Mouse (Mus musculus) frontal cortex, adult (tissue): ENCODE measurements around the gene Slc35f1.

ENCODE experiments used
- ATAC-seq: cut with Nextera tagmentation; 2 replicates; pipeline ENCODE4 v1.9.2; 2017; ENCODE audit warnings: mild to moderate bottlenecking, moderate library complexity, mixed read lengths; ENCODE audit not compliant: low TSS enrichment

The Slc35f1 gene

DNA sequence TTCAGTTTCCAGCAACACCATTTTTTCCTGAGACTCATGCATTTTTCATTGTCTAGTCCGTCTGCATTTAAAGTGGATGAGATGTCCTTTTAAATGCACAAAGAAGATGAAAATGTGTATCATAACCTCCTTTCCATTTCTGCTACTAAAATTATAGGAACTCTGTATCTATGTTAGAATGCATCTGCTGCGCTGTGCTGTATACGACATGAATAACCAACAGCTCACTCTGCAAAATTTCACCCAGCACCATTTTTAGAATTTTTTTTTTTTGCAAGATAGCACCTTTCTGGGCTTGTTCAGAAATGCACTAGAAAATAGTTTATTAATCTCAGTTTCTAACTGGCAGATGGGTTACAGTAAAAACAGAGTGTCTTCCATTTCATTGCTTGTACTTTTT lies 236.0 kb downstream of the Slc35f1 start:
- peak; percentile 97 for ATAC-seq

- peak; percentile 59 for ATAC-seq
Measured at GRCm38 (mm10) chr10:52932159-52932558, 241.8 kb downstream of the Slc35f1 start.

DNA sequence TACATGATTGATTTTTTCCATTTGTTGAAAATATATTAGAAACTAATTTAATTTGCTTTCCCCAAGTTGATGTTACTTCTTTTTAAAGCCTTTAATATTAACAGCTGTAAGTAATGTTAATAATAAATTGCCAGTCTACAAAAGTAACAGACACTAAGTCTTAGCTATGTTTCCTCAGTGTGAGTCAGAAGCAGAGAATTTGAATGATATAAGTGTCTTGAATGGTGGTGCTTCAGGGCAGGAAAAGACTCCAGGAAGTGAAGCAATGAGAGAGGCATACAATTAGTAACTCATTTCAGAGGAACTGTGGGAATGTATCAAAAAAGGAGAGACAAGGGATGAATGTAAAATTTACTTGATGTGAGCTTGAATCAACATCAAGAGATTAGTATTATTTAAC lies 244.3 kb downstream of the Slc35f1 start:
- ATAC-seq = no peak

GRCm38 (mm10) chr10:52940111-52940830 lies 249.9 kb downstream of the Slc35f1 start:
- ATAC-seq = peak; percentile 60

DNA sequence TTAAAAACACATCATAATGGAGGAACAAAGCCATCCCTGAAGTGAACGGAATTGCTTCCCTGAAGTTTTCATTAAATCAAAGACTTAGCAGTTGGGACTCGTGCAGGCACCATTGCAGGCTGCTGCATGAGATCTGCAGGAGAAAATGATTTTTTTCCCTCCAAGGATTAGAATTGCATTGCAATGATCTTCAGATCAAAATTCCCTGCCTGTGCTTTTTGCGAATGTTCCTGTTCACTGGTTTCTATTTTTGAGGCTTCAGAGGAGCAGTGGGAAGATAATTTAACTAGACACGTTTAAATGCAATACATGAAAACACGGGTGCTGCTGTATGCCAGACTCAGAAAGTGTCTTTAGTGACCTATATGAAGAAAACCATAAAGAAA lies 250.5 kb downstream of the Slc35f1 start:
- ATAC-seq = peak; percentile 92

GRCm38 (mm10) chr10:52952581-52952980 lies 262.2 kb downstream of the Slc35f1 start:
- peak; percentile 93 for ATAC-seq

DNA sequence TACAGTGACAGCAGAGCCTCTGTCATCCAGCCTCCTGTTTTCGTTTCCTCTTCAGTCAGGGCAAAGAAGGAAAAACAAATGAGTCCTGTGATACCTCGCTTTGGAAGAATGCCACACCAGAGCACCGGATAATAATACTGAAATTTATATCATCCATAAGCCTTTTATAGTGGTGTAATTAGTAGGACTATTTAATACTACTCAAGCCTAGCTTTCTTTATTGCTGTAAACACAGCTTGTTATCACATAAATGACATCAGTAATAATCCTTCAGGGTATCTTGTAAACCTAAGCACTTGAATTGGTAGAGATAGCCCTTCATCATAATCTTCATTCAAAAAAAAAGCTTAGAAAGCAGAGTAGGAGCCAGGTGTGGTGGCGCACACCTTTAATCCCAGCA lies 266.4 kb downstream of the Slc35f1 start:
- ATAC-seq = no peak

DNA sequence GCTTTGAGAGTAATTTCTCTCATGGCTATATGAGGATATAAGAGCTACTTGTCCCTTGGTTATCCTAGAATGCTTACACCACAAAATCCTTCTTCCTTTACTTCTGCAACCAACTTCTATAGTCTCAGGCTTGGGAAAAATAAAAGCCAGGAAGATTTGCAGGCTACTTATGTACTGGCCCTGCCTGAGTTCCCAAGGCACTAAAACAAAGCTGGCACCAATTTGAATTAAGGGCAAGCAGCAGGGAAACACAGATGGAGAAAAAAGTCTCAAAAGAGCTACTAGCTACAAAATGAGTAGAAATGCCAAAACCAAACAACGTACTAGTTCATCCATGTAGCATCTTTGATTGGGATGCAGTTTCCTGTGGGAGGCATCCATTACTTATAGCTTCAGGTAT lies 288.9 kb downstream of the Slc35f1 start:
- 0 out of 2 replicates have a peak, but pooled peaks have one; percentile 17 for ATAC-seq

DNA sequence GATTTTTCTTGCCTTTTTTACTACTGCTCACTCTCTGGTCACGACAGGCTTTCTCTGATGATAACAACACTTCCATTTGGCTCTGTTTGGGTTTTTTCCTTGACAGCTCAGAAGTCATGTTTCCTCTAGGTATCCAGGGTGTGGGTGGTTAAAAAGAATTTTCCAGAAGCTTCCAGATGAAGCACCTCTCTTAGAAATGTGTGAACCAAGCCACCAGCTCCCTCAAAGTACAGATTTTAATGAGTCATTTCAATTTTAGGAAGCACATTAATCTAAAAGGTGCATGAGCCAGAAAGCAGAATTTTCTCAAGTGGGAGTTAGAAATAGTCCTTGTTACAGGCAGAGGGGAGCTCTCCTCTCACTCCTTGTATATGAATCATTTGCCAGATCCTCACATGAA lies 292.5 kb downstream of the Slc35f1 start:
- ATAC-seq = peak; percentile 88

DNA sequence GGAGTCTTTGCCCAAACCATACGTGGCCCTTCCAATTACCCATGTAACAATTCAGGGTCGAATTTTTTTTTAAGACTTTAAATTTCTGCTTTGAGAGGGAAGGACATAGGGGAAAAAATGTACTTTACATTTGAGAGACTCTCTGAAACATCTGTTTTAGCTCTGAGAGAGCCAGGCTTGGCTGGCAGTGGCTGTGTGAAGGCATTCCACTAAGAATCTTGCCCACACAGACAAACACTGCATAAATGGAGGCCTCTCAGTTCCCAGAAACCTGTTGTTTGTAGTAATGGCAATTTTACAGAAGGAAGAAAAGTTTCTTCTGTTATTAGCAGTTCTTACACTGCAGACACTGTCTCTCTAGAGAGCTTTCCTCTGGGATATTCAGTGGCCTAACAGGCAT lies 301.9 kb downstream of the Slc35f1 start:
- peak; percentile 99 for ATAC-seq

DNA sequence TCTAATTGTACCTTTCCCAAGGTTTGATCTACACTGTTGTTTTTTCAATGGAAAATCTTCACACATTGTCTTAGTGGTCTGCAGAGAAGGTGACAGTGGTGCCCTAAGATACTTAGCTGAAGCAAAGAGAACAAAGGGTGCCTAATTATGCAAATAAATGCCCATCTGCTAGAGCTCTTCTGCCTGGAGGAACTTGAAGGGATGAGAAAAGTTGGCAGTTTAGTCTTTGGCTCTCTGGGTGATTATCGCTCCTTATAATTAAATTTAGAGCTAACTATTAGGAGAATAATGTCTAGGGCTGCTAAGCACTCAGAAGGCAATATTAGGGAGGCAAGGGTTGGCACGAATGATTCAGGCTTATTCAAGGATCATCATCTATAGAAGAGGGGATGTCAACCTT lies 306.6 kb downstream of the Slc35f1 start:
- ATAC-seq = no peak

DNA sequence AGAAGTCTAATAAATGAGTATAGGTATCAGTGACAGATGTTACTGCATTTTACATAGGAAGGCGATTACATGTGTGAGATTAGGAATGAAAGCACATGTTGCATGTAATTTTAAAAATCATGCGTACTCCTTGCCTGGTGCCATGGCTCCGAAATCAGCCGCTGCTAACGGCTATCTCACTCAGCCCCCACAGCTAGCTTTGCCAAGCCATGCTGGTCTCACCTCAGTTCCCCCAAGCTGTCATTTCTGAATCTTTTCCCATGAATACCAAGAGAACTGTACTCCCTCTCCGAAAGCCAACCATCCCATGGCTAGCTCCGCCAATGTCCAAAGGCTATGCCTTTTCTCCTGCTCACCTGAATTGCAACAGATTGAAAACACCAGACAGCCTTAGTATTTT lies 310.8 kb downstream of the Slc35f1 start:
- ATAC-seq = no peak

DNA sequence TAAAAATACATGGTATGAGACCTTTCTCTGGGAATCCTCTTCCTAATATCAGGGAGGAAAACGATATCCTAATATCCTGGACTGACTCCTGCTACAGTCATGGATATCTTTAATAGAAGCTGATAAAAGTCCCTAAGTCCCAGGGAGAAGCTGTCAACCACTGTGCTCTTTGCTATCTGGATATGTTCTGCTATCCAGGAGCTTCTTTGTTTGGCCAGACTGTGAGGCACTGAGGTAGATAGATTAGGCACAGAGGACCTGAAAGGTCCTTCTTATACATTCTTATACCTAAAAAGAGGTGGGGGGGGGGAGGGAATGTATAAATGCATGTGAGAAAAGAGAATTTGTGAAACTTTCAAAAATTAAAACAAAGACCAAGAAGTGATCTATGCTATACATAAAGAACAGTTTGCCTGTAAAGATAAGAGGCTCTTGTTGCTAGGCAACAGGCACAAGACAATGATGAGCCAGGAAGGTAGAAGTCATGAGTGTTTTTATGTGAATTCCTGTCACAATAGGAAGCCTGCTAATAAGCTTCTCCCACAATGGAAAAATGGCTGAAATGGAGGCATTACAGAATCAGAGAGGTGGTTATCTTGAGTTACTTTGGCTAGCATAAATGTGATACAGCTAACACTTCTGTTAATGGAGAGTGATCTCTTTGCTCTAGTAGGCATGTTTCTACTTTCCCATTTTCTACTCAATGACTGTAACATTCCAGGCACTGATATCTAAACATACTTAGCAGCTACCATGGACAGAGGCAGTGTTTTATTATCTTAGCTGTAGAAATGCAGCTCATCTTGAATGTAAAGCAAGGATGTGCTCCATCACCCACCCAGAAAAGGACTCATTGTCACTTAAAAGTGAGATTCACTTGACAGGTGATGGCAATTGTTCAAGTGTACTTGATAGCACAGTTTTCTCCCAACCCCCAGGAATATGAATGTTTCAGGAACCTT lies 316.2 kb downstream of the Slc35f1 start:
- ATAC-seq = peak; percentile 50; the same call in 1 of the 2 replicates

DNA sequence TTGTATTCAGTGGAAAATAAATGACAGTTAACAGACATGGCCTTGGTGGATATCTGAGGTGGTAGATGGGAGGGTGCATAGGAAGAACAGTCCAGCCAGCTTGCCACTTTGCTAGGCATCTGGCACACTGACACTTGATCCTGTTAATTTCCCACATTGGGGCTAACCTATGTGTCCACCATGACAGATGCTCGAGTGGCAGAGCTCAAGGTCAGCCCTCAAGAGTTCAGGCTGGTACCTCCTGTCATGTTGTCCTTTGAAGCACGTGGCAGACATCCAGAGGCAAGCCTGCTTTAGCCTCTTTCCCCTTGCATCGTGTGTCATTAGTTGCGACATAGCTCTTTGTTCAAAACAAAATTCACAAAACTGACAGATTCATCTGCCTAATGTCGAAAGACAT lies 323.5 kb downstream of the Slc35f1 start:
- ATAC-seq = no peak

GRCm38 (mm10) chr10:53028454-53028853 lies 338.1 kb downstream of the Slc35f1 start:
- no peak for ATAC-seq

DNA sequence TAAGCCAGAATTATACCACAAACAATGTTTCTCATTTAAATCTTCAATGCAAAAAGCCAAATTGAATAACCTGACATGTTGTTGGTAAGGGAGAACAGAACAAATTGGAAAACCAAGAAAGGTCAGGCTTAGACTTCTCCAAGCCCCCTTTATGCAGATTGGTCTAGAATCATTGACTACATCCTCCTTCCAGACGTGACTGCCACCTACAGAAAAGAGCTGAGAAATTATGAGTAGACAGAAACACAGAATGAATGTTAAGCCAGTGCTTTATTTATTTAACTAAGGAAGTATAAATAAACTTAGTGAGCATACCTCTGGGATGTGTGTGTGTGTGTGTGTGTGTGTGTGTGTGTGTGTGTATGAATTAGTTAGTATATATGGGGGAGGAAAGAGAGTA lies 344.9 kb downstream of the Slc35f1 start:
- ATAC-seq = peak; percentile 59; the same call in 1 of the 2 replicates

DNA sequence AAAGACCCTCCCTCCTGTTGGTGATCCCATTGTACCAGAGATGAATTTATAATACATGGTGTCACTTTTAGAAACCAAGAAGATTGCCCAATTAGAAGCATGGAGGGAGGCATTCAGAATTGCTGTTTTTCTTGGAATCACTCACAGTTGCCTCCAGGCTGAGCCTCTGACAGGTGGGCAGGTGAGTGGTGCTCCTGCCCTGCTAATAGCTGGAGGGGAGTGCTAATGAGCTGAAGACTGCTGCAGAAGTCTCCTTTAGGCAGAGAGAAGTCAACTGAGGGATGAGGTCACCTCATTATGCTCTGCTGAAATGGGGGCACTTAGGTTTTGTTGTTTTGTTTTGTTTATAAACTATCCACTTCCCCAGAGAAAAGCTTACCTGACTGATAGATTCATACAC lies 355.6 kb downstream of the Slc35f1 start:
- no peak for ATAC-seq

GRCm38 (mm10) chr10:53052521-53052920 lies 362.2 kb downstream of the Slc35f1 start:
- ATAC-seq = no peak

GRCm38 (mm10) chr10:53060745-53061144 lies 370.4 kb downstream of the Slc35f1 start:
- peak; percentile 92 for ATAC-seq

GRCm38 (mm10) chr10:53062741-53063140 lies 372.4 kb downstream of the Slc35f1 start:
- no peak for ATAC-seq

- no peak for ATAC-seq
Measured at GRCm38 (mm10) chr10:53087811-53088210, 397.5 kb downstream of the Slc35f1 start.

- no peak for ATAC-seq
Measured at GRCm38 (mm10) chr10:53091525-53091924, 401.2 kb downstream of the Slc35f1 start.

GRCm38 (mm10) chr10:53096446-53096845 lies 406.1 kb downstream of the Slc35f1 start:
- no peak for ATAC-seq
